Mouse (Mus musculus) right cerebral cortex, postnatal 10 days (tissue): ENCODE measurements around the gene Creb5.
"Not testable (repeated sequence)": the region's sequence is repeated elsewhere in the genome, so short reads cannot be mapped to it uniquely, and the experiment has no call there.

Experiments used
- DNase-seq, 2 experiments: peaks; one replicate each; pipeline ENCODE4 v3.0.0; 2021; ENCODE audit warnings: low spot score in 2 of 2

The Creb5 gene

DNA sequence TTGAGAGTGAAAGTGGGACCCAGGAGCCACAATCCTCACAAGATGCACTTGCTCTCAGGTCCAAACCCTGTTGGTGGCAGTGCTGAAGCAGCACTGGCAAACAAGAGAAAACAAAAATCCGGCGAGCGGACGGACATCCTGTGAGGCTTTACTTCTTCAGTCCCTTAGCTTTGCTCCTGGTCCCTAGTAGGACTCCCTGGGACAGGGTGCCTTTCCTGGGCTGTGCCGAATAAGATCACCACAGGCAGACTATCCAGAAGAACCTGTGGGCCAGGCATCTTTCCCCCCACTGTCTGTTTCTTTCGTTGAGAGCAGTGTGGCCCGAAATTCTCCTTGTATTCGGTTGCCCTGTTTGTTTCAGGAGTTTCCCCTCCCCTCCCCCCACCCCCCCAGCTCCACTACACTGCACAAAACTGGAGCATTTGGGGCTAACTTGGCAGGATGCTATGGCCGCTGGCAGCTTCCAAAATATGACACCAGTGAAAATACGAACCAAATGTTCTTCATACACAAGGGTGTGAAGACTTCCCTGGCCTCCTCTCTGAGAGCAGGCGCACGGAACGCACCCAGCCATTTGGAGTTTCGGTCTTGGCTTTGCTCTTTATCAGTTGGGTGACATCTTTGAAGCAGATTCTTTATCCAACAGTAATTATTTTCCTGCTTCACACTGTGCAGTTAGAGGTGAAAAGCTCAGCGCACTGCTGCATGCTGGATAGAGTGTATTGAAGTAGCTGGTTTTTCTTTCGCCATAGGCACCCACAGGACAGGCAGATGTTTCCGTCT is 32.7 kb downstream of the Creb5 start:
- DNase-seq = peak; percentile 44 to 54

DNA sequence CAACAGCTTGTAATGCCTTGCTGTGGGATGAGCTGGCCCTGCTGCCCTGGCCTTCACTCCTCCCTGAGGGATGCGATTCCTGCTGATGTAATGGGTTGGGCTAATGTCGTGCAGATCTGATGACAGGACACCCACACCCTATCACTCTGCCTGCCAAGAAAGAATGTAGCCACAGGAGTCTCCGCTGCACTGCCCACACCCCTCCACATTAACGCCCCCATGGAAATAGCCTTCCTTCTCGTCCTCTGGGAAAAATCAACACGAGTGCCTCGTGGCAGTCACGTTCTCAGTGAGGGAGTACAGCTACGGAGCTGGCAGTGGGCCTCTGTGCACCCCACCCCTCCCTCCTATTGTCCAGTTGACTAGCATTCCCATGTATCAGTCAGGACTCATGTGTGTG is 50.3 kb downstream of the Creb5 start:
- DNase-seq = no peak

DNA sequence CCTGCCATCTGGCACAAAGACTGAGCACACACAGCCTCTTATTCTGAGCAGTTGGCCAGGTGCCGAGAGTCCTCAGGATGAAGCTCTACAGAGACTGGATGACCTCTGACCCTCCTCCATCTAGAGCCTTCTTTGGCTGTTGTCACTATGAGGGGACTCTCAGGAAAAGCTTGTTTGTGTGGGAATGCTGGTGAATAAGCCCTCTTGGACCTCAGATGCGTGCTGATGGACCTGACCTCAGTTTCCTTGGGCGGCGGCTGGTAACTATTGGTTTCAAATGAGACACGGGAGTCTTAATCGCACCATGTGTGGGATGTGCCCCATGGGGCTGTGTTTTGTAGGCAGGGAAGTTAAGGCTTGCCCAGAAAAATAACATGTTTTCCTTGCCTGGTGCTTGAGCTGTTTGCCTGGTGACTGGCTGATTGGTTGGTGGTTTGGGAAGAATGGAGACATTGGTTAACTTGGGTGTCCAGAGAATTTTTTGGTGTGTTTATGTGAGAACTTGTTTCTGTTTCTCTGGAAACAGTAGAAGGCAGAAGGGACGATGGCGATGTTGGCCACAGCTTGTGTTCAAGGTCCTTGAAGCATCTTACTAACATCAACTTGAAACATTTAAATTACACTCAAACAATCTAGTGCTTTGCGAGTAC is 65.4 kb downstream of the Creb5 start:
- peak; percentile 31 to 33 for DNase-seq

DNA sequence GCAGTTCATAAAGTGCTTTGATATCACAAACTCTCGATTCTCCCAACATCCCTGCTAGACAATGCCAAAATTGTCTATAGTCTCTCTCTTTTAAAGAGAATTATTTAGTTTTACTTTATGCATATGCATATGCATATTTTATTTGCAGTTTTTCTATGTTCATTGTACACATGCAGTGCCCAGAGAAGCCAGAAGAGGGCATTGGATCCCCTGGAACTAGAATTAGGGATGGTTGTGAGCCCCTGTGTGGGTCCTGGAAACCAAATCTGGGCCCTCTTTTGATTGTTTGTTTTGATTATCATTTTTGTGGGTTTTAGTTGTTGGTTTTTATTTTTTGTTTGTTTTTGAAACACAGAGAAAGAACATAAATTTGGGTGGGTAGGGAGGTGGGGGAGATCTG is 69.3 kb downstream of the Creb5 start:
- DNase-seq = no peak

DNA sequence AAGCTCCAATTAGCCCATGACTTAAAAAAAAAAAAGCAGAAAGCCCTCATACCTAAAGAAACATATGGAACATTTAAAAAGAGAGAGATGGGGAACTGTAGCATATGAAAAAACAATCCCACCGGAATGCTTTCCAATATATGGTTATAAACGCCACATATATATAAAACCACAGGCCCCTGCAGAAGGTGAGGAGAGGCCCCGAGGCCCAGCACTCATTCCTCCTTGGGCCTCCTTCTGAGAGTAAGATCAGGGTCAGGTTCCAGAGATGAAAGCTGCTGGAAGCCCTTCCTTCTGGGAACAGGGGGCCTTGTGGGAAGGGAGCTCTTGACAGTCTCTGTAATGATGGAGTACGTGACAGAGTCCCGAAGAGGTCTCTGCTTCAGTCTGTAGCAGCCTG is 76.5 kb downstream of the Creb5 start:
- DNase-seq = no peak

DNA sequence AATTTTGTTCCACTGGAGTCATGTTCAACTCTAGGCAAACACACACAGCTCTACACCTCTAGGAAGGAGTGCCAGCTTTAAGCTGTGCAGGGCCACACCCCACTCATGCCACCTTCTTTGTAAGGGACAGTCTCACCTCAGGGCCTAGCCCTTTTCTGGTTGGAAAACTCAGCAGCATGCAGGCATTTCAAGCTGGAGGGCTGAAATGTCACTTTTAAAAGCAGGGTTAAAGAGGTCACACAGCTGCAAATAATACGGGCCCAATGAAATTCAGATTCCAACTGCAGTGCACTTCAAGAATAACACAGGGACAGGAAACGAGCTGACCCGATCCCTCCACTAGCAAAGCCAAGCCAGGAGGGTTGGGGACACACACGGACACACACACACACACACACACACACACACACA is 76.9 kb downstream of the Creb5 start:
- no peak for DNase-seq

DNA sequence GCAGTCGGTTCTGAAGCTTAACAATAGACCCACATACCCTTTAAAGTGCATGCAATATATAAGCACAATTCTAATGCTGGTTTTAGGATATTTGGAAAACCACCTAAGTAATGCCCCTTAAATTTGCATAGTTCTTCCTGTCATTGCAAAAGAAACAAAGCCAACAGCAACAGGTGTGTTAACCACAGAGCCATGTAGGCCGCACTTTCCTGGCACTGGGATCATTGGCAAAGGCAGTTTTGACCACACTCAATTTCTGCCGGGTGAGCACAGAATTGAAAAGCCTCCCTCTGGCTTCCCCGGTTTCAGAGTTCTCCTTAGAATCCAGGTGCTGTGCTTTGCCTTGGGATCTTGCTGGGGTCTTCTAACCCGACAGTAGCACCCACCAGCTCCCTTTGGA is 82.1 kb downstream of the Creb5 start:
- no peak for DNase-seq

DNA sequence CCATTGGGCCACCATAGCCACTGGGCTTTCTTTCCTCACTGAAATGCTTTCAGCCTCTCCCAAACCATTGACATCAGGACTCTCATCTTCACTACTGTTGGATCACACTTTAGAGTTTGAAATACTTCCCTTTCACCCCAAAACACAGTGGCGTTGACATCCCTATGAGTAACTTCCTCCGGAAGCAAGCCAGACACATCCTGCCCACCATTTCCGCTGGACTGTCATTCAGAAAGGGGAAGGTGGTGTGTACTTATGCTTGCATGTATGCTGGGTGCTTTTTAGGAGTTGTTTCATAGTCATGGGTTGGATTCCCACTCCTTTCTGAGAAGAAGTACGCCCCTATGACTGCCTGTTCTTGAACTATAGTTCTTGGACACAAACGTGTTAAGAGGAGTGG is 82.9 kb downstream of the Creb5 start:
- no peak for DNase-seq

DNA sequence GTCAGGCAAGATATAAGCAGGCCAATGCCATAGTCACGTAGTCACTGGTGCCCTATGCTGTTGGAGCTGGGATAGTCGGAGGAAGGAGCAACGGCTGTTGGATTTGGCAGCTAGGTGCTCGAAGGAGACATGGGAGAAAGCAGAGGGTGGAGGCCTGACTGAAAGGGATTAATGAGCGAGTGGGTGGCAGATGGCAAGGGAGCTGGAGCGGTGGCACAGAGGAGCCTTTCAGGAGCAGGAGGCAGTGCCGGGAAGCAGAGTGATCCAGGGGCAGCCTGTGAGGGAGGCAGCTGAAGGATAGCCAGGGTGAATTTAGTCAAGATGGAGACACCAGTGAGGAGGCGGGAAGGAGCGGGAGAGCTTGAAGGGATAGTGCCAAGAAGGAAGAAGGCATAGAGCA is 84.9 kb downstream of the Creb5 start:
- peak in 1 of 2 experiments; percentile 41 for DNase-seq

DNA sequence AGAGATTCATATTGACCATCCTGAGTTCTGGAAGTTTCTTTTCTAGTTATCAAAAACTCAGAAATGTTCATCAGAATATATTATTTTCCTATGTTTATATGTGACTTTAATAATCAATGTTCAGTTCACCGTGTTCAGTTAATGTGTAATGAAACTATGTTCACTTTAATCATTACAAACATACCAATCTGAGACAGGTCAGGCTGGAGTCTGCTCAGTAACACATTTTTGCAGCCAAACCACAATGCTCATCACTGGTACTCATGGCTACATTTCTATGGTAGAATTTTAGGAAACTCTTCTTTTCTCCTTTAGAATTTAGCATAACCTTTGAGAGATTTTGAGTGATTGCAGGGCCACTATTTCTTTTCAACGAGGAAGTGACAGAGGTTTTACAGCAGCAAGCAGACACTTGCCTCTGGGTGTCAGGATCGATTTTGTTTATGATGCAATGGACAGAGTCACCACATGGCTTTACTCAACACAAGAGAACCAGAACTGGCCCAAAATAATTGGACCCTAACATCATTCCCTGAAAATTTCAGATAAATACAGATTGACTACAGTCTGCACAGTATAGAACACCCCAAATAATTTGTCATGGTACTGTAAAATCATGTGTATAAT is 87.4 kb downstream of the Creb5 start:
- DNase-seq = no peak

DNA sequence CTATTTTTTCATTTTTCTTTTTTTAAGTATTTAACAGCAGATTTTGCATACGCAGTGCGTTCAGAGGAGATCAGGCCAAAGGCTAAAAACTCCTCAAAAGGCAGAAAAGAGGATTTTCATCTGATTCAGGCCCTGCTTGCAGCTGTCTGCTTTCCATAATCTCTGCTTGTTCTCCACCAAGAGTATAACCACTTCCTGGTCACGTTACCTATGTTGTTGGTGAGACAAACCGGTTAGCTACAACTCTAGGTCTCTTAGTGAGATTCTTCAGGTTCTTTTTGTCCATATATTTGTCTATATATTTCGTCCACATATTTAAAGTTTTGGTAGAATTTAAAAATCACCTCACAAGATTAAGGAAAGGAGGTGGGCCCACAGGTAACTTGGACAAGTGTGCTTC is 102.2 kb downstream of the Creb5 start:
- no peak for DNase-seq

DNA sequence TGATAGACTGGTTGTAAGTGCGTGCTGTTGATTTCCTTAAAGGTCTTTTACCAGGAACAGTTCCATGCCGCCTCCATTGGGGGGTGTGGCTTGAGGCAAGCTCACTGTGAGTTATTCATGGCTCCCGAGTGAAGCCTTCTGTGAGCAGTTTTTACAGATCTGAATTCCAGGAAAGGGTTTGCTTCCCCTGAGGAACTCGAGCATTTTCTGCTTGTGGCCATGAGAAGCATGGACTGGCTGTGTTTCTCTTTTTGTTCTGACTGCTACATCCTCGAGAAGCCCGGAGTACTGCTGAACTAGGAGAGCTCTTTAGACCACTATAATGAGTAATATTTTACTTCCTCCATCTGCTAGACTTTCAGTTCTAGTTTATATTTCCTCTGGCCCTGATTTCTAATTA is 103.3 kb downstream of the Creb5 start:
- DNase-seq = peak; percentile 56 to 58

DNA sequence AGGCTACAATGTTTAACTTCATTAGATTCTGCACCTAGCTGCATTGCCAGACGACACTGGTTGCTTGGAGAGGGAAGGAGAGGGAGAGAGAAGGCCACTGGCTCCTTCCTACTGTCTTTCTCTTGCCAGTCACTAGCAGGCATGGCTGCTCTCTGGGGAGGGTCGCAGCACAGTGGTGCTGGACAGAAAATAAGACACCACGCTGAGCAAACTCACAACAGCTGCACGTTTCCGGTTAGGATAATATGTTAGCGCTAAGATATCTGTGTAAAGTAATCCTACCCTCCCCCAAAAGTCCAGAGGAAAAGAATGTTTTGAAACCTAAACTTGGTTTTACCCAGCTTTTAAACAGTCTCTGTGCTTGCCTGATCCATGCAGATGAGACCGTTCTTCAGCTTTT is 107.0 kb downstream of the Creb5 start:
- DNase-seq = no peak

DNA sequence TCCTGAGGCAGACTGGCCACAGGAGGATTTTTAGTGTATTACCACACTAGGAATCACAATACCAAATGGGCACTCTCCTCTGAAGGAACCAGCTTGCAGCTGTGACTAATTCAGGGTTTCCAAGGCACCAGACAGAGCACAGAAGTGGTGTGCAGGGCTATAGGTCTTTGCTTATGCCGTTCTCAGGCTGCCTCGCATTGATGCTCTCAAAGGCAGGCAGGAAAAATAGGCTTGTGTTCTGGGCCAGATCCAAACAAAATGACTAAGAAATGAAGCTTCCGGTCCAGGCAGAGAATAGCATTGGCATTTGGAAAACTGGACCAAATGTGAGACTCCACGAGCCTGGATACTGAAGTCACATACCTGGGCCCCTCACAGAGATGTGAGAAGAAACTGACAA is 108.1 kb downstream of the Creb5 start:
- DNase-seq = no peak

DNA sequence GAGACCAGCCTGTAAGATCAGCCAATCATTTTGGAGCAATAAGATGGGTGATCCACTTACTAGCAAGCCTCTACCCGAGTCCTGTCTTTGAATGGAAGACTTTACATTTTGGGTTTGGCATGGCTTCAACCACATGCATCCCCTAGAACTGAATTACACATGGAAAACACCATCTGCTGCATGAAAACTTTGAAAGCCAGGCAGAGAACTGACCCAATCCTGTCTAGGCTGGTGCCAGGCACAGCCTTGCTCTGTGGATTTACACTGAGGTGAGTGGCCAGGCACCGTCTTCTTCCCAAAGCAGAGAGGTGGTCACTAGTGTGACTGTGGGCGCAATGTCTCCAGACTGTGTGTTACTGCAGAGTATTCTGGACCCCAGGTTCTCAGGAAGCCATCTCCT is 109.4 kb downstream of the Creb5 start:
- DNase-seq = peak; percentile 38 to 62

DNA sequence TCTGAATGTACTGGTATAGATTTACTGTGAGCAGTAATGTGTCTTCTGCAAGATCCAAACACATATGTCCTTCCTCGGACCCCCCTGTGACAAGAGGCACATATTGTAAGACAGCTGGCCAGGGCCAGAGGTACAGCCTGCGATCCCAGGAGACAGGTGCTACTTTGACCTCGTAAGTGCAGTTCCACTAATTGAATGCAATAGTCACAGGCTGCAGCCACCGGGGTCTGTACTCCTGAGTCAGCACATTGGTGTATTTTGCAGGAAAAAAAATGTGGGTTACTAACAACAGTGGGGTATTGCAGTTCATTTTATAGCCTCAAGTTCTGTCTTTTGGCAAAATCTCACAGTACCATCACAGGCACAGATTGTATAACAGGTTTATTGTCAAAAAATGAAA is 110.7 kb downstream of the Creb5 start:
- no peak for DNase-seq

DNA sequence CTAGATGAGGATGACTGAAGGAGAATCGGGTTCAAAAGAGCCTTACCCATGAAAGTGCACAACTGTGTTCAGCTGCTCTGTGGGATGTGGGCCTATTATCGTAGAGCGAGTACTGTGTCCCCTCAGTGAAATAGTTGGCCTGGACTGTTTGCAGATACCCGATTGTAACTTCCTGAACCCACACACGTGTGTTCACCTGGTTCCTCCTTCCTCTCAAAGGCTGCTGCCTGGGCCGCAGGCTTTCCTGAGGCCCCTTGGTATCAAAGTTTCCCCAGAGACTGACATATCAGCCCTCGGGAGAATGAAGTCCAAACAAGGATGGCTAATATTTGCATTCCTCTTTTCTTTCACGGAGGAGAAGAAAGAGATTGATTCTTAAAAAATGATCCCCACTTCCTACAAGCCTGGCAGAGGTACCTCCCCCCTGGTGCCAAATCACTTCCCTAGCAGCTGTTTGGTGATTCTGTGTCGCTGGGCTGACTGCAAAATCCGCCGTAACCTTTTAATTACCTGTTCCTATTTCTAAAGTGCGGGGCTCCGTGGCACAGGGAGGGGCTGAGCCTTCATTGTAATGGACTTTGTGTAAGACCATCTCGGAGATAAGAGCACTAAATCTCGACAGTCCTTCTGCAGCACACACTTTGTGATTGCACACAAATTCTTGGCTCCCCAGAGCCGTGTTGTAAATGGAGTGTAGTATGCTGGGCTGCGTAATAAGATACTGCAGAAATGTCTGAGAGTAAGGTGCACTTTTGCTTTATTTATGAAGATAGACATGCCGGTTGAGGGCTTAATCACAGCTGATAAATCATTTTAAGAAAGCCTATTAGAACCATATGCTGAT is 111.4 kb downstream of the Creb5 start:
- no peak for DNase-seq

DNA sequence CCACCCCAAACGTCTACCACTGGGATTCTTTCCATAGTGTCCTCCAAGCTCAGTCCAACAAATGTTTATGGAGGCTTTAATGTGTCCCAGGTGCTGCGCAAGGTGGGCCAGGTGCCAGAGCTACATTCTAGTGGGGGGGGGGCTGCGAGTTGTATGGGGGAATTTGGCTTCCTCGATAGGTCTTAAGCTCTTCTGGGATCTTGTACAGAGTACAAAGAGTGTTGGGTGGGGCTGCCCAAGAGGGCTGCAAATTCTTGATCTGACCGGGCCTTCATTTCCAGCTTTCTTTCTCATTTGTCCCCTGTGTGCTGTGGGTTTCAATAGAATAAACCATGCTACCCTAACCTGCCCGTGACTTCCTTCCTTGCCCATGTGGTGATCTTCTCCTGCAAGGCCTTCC is 114.3 kb downstream of the Creb5 start:
- DNase-seq = no peak

DNA sequence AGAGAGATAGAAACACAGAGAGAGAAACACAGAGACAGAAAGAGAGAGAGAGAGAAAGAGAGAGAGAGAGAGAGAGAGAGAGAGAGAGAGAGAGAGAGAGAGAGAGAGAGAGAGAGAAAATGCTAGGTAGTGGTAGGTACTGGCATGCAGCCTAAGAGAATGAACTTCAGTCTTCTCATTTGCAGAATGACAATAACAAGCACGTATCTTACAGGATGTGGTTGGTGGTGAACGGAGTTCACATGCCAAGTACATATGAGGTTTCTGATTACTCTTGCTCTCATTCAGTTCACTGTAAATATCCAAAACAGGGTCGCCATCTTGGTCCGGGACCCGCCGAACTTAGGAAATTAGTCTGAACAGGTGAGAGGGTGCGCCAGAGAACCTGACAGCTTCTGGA is 115.5 kb downstream of the Creb5 start:
- DNase-seq = not testable (repeated sequence)

DNA sequence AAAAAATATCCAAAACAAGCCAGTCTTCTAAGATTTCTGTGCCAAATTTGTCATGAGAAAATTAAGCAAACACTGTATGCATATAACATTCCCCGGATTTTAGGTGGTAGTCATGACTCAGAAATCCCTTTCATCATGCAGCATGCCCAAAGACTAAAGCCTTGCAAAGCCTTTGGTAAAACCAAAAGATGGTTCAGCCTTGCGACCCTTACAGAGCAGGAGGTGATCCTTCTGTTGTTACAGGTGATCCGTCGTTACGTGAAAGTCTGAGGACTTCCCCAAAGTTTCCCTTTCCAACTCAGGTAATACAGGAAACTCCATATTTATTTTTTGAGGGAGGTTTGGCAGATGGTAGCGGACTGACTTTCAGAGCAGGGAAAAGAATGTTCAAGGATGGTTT is 122.1 kb downstream of the Creb5 start:
- DNase-seq = no peak

DNA sequence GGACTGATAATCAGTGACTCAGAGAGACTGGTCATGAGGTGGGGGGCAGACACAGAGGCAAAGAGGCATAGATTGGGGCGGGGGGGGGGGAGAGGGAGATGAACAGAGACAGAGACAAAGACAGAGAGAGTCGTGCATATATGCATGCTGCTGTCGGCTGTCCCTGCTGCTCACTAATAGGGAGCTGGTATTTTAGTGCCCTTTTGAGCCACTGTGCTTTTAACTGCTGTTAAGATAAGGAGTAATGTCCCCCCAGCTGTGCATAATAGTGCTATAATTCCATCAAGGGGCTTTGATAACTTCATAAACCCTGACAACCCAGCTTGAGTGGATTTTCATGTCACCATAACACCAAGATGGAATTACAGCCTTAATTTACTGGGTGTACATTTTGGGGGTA is 134.3 kb downstream of the Creb5 start:
- no peak for DNase-seq

DNA sequence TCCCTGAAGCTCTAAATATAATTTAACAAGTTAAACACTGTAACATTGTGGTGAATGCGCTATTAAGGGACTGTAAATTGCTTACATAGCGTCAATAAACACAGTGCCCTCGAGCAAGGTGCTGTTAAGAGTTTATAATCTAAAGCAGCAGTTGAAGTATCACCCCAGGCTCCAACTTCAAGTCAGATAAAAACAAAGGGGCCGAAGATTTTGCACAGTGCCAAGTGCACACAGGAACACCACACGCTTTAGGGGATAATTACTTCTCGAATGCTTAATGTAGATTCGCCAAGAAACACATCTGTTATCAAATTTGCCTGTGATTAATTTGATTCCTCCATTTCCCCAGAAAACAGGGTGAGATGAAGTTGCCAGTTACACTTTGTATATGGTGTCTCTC is 142.3 kb downstream of the Creb5 start:
- no peak for DNase-seq
